Mouse (Mus musculus): ENCODE results near the gene Rprd1b.

Gene Rprd1b

GRCm38 (mm10) chr2:158127245-158127644 is 98.9 kb downstream of the Rprd1b start:
- no peak for DNase-seq (ENCODE audit: low read depth)

GRCm38 (mm10) chr2:158127872-158128271 is 99.6 kb downstream of the Rprd1b start:
- no peak for DNase-seq (ENCODE audit: low read depth)

GRCm38 (mm10) chr2:158128461-158129130 is 100.3 kb downstream of the Rprd1b start:
- no peak for DNase-seq (ENCODE audit: low read depth)

GRCm38 (mm10) chr2:158129291-158130002 is 101.2 kb downstream of the Rprd1b start:
- DNase-seq (ENCODE audit: low read depth) = no peak

- no peak for DNase-seq (ENCODE audit: low read depth)
These were observed 102.2 kb downstream of the Rprd1b start for GRCm38 (mm10) chr2:158130391-158130986.

GRCm38 (mm10) chr2:158131197-158131835 is 103.0 kb downstream of the Rprd1b start:
- DNase-seq (ENCODE audit: low read depth) = no peak

- no peak for DNase-seq (ENCODE audit: low read depth)
These were observed 104.0 kb downstream of the Rprd1b start for GRCm38 (mm10) chr2:158132320-158132719.

- DNase-seq (ENCODE audit: low read depth) = no peak
These were observed 104.8 kb downstream of the Rprd1b start for GRCm38 (mm10) chr2:158133050-158133449.

GRCm38 (mm10) chr2:158136205-158136604 is 107.9 kb downstream of the Rprd1b start:
- peak; percentile 50 for DNase-seq (ENCODE audit: low read depth)

GRCm38 (mm10) chr2:158137771-158138170 is 109.5 kb downstream of the Rprd1b start:
- DNase-seq (ENCODE audit: low read depth) = no peak

GRCm38 (mm10) chr2:158138778-158139177 is 110.5 kb downstream of the Rprd1b start:
- no peak for DNase-seq (ENCODE audit: low read depth)

GRCm38 (mm10) chr2:158139628-158140027 is 111.3 kb downstream of the Rprd1b start:
- peak; percentile 95 for DNase-seq (ENCODE audit: low read depth)

GRCm38 (mm10) chr2:158140664-158141063 is 112.4 kb downstream of the Rprd1b start:
- no peak for DNase-seq (ENCODE audit: low read depth)

GRCm38 (mm10) chr2:158141271-158141670 is 113.0 kb downstream of the Rprd1b start:
- DNase-seq (ENCODE audit: low read depth) = no peak

- DNase-seq (ENCODE audit: low read depth) = no peak
These were observed 113.6 kb downstream of the Rprd1b start for GRCm38 (mm10) chr2:158141690-158142440.

GRCm38 (mm10) chr2:158142981-158143380 is 114.7 kb downstream of the Rprd1b start:
- no peak for DNase-seq (ENCODE audit: low read depth)

- DNase-seq (ENCODE audit: low read depth) = no peak
These were observed 115.5 kb downstream of the Rprd1b start for GRCm38 (mm10) chr2:158143816-158144215.

- no peak for DNase-seq (ENCODE audit: low read depth)
These were observed 116.0 kb downstream of the Rprd1b start for GRCm38 (mm10) chr2:158144263-158144662.

- no peak for DNase-seq (ENCODE audit: low read depth)
These were observed 116.6 kb downstream of the Rprd1b start for GRCm38 (mm10) chr2:158144750-158145527.

GRCm38 (mm10) chr2:158145528-158146065 is 117.3 kb downstream of the Rprd1b start:
- no peak for DNase-seq (ENCODE audit: low read depth)

- no peak for DNase-seq (ENCODE audit: low read depth)
These were observed 117.9 kb downstream of the Rprd1b start, which contains the start of gene Tgm2 for GRCm38 (mm10) chr2:158146223-158146622. TSS of gene Tgm2 (minus strand) at chr2:158146436.

All from fibroblast of lung, adult 2 months (primary cell).